Mouse (Mus musculus) brain, embryonic 14.5 days (tissue): ENCODE data around the gene Tpp2. TPM values are rescaled to one million over a fixed set of nuclear protein-coding genes. Genes with fewer than 3 reads are reported as not detected.
"Not testable (repeated sequence)": the region's sequence is repeated elsewhere in the genome, so short reads cannot be mapped to it uniquely, and the experiment has no call there.

ENCODE experiments used
- DNase-seq: peaks from one replicate; pipeline ENCODE4 v3.0.0-alpha.2; 2011; ENCODE audit warnings: low read depth
- CTCF ChIP-seq: fragments of 200-500 bp; IDR thresholded peaks from 2 replicates; pipeline ENCODE4 v1.5.1; 2012; ENCODE audit warnings: inconsistent platforms, mild to moderate bottlenecking, moderate library complexity, borderline replicate concordance; ENCODE audit not compliant: insufficient read depth, insufficient read length; ENCODE audit errors: extremely low read depth
- POLR2A ChIP-seq: fragments of 200-500 bp; IDR thresholded peaks from 2 replicates; pipeline ENCODE4 v1.6.1; 2012; ENCODE audit warnings: mild to moderate bottlenecking, inconsistent platforms, borderline replicate concordance; ENCODE audit not compliant: poor library complexity, insufficient read depth, insufficient read length, severe bottlenecking; ENCODE audit errors: extremely low read depth
- polyA plus RNA-seq: library from polyadenylated mRNA; depleted of rRNA; stranded (reverse); fragments of >200 nt; gene quantifications from 2 replicates; pipeline ENCODE4 v1.2.3, GENCODE M21; 2012; rRNA removed

Gene Tpp2
- 23.4 and 31.9 TPM in 2 replicates for polyA plus RNA-seq

GRCm38 (mm10) chr1:43933488-43934415 lies at the start of gene Tpp2:
TSS of gene Tpp2 (plus strand) at chr1:43933647.
- TF ChIP-seq CTCF: no peak
- peak; percentile 75; the same call in 1 of the 2 replicates for TF ChIP-seq POLR2A
- DNase-seq: peak; percentile 100

DNA sequence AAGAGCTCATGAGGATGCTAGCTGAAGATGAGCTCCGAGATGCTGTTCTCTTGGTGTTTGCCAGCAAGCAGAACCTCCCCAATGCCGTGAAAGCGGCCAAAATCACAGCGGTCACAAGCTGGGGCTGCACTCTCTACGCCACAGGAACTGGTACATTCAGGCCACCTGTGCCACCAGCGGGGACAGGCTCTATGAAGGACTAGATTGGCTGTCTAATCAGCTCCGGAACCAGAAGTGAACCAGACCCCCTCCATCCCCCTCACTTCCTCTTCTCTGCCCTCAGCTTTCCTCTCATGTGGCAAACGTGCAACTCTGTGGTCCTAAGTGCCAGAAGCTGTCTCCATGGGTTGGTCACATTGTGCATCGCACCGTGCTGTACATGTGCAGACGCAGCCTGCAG lies 45.1 kb upstream of the Tpp2 start:
- not testable (repeated sequence) for DNase-seq

DNA sequence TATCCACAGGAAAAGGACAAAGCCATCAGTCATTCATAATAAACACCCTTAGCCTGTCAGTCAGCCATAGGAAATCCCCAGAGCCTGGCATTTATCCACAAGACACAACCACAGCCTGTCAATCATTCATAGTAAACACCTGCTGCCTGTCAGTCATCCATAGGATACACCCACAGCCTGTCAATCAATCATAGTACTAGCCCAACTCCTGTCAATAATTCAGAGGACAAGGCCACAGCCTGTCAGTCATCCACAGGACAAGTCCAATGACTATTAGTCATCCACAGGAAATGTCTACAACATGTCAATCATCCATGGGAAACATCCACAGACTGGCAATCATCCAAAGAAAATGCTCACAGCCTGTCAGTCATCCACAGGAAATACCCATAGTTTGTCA lies 37.7 kb upstream of the Tpp2 start:
- TF ChIP-seq CTCF (no peak), POLR2A (no peak)
- DNase-seq: peak; percentile 19

DNA sequence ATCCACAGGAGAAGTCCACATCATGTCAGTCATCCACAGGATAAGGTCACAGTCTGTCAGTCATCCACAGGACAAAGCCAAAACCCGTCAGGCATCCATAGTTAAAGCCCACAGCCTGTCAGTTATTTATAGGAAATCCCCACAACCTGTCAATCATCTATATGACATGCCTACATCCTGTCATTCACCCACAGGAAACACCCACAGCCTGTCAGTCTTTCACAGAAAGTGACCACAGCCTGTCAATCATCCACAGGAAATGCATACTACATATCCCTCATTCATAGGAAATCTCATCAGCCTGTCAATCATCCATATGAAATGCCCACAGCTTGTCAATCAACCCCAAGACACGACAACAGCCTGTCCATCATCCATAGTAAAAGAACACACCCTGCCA lies 36.3 kb upstream of the Tpp2 start:
- TF ChIP-seq CTCF (no peak), POLR2A (no peak)
- no peak for DNase-seq

DNA sequence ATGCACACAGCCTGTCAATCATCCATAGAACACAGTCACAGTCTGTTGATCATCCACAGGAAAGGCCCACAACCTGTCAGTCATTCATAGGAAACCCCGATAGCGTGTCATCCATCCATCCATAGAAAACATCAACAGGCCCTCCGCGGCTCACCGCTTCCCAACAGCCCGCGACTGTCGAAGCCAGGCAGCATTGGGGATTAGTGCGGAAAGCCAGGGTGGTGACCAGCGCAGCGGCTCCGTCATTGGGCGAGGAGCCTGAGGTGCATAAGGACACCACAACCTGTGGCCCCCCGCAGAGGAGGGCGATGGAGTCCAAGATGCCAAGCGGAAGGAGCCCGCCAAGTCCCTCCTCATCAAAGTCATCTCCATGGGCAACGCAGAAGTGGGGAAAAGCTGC lies 35.5 kb upstream of the Tpp2 start:
- DNase-seq: no peak
- TF ChIP-seq CTCF (no peak), POLR2A (no peak)

GRCm38 (mm10) chr1:43898991-43899714 lies 34.3 kb upstream of the Tpp2 start:
- no peak for TF ChIP-seq POLR2A
- peak; percentile 91 for TF ChIP-seq CTCF
- DNase-seq: peak; percentile 92

- TF ChIP-seq CTCF (no peak), POLR2A (no peak)
- DNase-seq: no peak
These were observed 31.0 kb upstream of the Tpp2 start for GRCm38 (mm10) chr1:43902417-43902816.

- peak; percentile 31; the same call in 1 of the 2 replicates for TF ChIP-seq CTCF
- no peak for TF ChIP-seq POLR2A
- DNase-seq: peak; percentile 25
These were observed 30.6 kb upstream of the Tpp2 start for GRCm38 (mm10) chr1:43902855-43903254.

DNA sequence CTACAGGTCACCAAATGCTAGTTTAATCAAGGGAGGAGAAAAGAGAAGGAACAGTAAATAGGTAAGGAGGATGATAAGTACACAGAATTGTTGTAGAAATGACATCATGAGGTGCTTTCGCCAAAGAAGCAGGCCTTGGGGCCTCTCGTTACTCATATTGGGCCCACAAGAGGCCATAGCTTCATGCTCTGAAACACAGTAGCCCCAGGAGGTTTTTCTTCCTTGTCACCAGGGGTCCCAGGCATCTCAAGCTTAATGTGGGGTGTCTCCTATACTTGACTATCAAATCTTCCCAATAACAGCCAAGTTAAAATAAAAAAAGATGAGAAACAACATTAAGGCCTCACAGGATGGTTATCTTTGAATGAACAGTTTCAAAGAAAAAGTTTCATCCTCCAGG lies 18.0 kb upstream of the Tpp2 start:
- DNase-seq: no peak
- TF ChIP-seq POLR2A (no peak), CTCF (no peak)

DNA sequence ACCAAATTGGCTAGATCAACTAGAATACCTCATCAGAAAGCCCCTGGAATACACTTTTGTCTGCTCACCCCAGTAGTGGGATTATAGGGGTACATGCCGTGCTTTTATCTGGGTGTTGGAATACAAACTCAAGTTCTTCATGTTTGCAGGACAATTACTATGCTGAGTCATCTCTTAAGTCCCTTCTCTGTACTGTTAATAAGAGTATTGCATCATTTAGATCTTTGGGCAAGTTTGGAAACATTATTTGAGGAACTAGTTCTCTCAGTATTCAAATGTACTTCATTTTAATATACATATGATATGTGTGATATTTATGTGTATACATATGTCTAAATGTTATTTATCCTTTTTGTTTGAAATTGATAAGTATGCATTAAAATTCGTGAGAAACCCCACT lies 16.6 kb upstream of the Tpp2 start:
- DNase-seq: no peak

DNA sequence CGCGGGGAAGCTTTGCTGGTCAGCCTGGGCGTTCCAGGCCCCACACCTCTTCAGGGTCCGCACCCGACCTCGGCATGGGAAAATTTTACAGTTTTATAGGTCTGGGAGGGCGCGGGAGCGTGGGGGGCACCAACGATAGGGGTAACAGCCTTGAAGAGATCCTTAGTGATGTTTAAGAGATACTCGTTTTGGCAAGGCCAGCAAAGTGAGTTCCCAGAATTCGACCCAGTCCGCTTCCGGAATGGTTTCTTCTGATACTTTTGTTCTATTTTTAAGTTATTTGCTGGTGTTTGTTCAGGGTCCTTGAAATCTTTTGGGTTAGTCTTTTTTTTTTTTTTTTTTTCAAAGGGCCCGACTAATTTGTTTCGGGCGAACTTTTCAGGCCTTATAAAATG lies 966 bp downstream of the Tpp2 start:
- no peak for DNase-seq
- no peak for TF ChIP-seq CTCF
- TF ChIP-seq POLR2A: no peak

More for the DNA sequence above, 16.6 kb upstream of the Tpp2 start:
- TF ChIP-seq POLR2A (no peak), CTCF (no peak)

GRCm38 (mm10) chr1:43939310-43939709 lies 5.9 kb downstream of the Tpp2 start:
- no peak for DNase-seq
- TF ChIP-seq CTCF: no peak
- TF ChIP-seq POLR2A: no peak
